Mouse (Mus musculus) heart, postnatal 0 days (tissue): ENCODE data around the gene Ssna1.

Experiments
- CTCF ChIP-seq: IDR thresholded peaks from 2 replicates; pipeline ENCODE4 v1.5.1; 2016; ENCODE audit warnings: antibody characterized with exemption, control low read depth, low read depth
- EP300 ChIP-seq: IDR thresholded peaks from 2 replicates; pipeline ENCODE4 v1.6.1; 2016; ENCODE audit warnings: antibody characterized with exemption, low read depth

DNA sequence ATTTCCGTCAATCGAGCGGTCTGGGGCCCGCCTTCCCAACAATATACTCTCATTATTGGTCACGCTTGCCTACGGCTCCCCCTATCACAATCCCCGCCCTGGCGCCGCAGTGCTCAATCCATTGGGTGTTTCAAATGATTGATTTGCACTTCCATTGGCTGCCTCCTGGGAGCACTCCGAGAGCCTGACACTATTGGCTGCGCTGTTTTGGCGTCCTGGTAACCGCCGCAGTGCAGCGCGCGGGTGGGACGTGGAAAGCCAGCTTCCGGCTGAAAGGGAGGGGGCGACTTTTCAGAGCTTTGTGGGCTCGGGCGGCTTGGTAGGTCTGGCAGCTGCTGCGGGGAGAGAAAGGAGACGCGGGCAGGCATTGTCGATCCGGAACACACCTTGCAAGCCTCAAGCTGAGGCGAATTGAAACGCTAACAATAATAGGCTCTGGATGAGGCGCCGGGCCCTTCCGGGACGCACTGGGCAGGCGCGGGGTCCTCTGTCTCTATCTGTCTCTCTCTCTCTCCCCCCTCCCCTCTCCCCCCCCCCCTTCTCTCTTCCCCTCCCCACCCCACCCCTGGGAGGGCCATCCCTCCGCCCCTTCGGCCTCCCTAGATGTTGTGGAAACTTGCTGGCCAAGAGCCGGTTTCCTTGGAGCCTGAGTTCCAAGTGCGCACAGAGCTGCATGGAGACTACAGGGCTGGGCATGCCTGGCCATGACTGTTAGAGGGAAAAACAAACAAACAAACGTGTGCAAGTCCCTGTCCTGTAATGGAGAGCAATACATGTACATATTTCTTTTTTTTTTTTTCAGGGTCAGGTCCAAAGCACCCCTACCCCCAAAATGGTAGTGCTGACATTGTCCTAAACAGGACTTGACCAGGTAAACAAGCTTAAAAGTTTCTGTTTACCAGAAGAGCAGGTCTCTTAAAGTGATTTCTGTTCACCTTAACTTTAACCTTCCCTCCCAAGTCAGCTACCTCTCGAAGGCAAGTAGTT lies 47.2 kb downstream of the Ssna1 start:
- TF ChIP-seq EP300 (peak; percentile 11; the same call in 1 of the 2 replicates), CTCF (no peak)
